Mouse (Mus musculus) Patski (cell line): ENCODE results near the gene B4gat1. TPM values are rescaled to one million over a fixed set of nuclear protein-coding genes. Genes with fewer than 3 reads are reported as not detected.

Source experiments
- ATAC-seq: fragments of 100-300 bp; one replicate; pipeline ENCODE4 v1.8.0; 2021
- CTCF ChIA-PET: fragments of 350-600 bp; sonication (Branson Sonifier 250); formaldehyde crosslinking; loops from one replicate; lab custom pipeline; 2022; ENCODE audit warnings: inconsistent platforms; lab: Charles Lee
- POLR2A ChIA-PET: fragments of 350-600 bp; sonication (Branson Sonifier 250); formaldehyde crosslinking; loops from one replicate; lab custom pipeline; 2022; ENCODE audit warnings: antibody characterized with exemption, inconsistent platforms; lab: Charles Lee
- DNase-seq: peaks from one replicate; pipeline ENCODE4 v3.0.0-alpha.2; 2011; ENCODE audit warnings: low read depth, low spot score
- H3K27me3 ChIP-seq: fragments of 371-371 bp; one replicate; pipeline ENCODE4 v1.5.1; 2021
- CTCF ChIP-seq: fragments of 100-300 bp; IDR thresholded peaks from one replicate; pipeline ENCODE4 v1.5.1; 2021
- in situ Hi-C: fragments of 300-500 bp; cut with MboI; formaldehyde crosslinking; loops from 3 replicates; pipeline ENCODE4 v1.11.1; 2018; ENCODE audit warnings: low pct_unique_long_range_greater_than_20kb, mixed read lengths
- polyA plus RNA-seq: library from polyadenylated mRNA; unstranded; gene quantifications from one replicate; pipeline ENCODE4 v1.2.3, GENCODE M21; 2021

B4gat1 gene
- 82.4 TPM for polyA plus RNA-seq

DNA sequence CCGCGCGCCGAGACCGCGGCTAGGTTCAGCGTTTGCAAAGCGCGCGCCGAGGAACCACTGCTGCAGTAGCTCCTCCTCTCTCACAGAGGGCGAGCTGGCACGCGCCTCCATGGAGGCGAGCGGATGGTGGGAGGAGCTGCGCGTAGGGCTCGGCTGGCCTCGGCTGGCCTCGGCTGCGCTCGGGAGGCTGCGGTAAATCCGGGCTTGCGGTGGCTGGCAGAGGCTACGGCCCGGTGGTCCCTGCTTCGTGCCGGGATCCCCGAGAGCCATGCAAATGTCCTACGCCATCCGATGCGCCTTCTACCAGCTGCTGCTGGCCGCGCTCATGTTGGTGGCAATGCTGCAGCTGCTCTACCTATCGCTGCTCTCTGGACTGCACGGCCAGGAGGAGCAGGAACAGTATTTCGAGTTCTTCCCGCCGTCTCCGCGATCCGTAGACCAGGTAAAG is at the start of gene B4gat1, which contains the start of gene AC124502.3:
Gene B4gat1 (plus strand): TSS at position 118 of the 448 bp plus-strand sequence.
Gene AC124502.3 (plus strand): TSS at position 183 of the 448 bp plus-strand sequence.
- in situ Hi-C loops, result no loop called here
- DNase-seq (no peak), ATAC-seq (peak; percentile 83)
- CTCF ChIA-PET, result interaction anchor here (1.0 to 3.6 kb wide), 7 partner anchors 9 to 50 kb away, joined by 3 to 29 read pairs (median 4); partner anchors contain the start of genes Rin1 and Yif1a
- no peak for TF ChIP-seq CTCF
- POLR2A ChIA-PET, result interaction anchor here (0.6 to 2.4 kb wide), 4 partner anchors 9 to 187 kb away, joined by 3 to 14 read pairs (median 3); no protein-coding TSS in a partner anchor
- no peaks in the 10 kb centered on the region for H3K27me3 ChIP-seq

- CTCF ChIA-PET, result interaction anchor here (1.1 to 2.3 kb wide), 3 partner anchors 12 to 24 kb away, joined by 3 to 9 read pairs (median 4); no protein-coding TSS in a partner anchor
- in situ Hi-C loops, result loop anchor here (10.0 kb wide), 1 partner anchor 234 kb away; the partner anchor contains the start of gene Rbm4b
- no peak for TF ChIP-seq CTCF
- peak; percentile 48 for DNase-seq
- ATAC-seq, result no peak
- POLR2A ChIA-PET, result no interaction called here
- no peaks in the 10 kb centered on the region for H3K27me3 ChIP-seq
Observed at GRCm38 (mm10) chr19:4989013-4989412, 49.6 kb upstream of the B4gat1 start.

DNA sequence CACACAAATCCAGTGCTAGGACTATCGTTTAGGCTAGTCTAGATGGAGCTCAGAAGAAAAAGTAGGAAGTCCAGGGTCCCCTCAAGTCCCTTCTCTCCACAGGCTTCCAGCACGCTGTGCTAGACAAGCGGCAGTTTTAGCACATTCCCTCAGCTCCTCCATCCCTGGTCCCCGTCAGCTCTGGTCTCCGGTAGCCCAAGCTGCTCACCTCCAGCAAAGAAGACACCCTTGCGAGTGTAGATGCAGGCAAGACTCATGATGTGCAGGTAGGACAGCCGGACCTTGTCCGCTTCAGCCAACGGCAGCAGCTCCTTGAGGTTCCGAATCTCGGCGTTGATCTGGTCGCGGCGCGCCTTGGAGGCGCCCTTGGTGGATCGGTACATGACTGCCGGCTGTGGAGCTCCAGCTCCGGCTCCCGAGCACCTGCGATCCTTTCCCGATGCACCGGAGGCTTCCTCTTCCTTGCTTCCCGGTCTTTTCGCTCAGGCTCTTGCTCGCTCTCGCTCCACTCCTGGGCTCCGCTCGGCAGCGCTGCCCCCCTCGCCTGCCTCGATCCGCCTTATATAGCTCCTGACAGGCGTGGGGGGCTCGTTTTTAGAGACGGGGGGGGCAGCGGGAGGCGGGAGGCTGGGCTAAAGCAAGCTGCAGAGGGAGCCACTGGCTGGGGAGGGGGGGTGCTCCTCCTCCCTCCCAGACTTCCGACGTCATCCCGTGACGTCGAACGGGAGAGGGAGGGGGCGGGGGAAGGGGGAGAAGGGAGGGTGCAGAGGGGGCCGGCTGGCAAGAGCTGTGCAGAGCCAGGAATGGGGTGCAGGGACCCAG is 49.0 kb upstream of the B4gat1 start:
- in situ Hi-C loops, result loop anchor here (10.0 kb wide), 1 partner anchor 235 kb away; the partner anchor contains the start of gene Rbm4b
- ChIA-PET CTCF (interaction anchor here (1.1 to 2.3 kb wide), 3 partner anchors 11 to 24 kb away, joined by 3 to 9 read pairs (median 4); no protein-coding TSS in a partner anchor), POLR2A (no interaction called here)
- no peak for ATAC-seq
- TF ChIP-seq CTCF, result no peak
- no peak for DNase-seq
- no peaks in the 10 kb centered on the region for H3K27me3 ChIP-seq

DNA sequence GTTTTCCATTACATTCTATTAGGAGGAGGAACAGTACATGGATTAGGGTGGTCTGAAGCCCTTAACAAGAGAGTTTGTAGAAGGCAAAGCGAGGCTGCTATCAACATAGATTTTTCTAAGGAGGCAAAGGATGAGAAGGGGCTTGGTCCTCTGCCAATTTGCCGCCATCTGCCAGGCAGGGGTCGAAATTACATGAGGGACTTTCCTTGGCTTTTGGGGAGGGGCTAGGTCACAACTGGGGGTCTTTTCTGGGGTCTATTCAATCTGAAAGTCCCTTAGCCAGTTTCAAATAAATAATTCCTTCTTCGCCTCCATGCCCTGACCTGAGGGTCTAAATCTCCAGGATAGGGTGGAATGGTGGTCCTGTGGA is 48.4 kb upstream of the B4gat1 start, which contains the start of gene Npas4:
Gene Npas4 (minus strand): TSS at position 61 of the 370 bp plus-strand sequence.
- no peak for TF ChIP-seq CTCF
- CTCF ChIA-PET, result interaction anchor here (1.2 to 2.3 kb wide), 2 partner anchors 11 to 23 kb away, joined by 4 to 9 read pairs; no protein-coding TSS in a partner anchor
- in situ Hi-C loops, result no loop called here
- H3K27me3 ChIP-seq, result no peaks in the 10 kb centered on the region
- DNase-seq (no peak), ATAC-seq (no peak)
- POLR2A ChIA-PET, result no interaction called here

GRCm38 (mm10) chr19:4990716-4991115 is 47.9 kb upstream of the B4gat1 start:
- ATAC-seq, result no peak
- ChIA-PET CTCF (interaction anchor here (2.3 kb wide), 1 partner anchor 10 kb away, joined by 9 read pairs; no protein-coding TSS in a partner anchor), POLR2A (no interaction called here)
- no peaks in the 10 kb centered on the region for H3K27me3 ChIP-seq
- no peak for TF ChIP-seq CTCF
- no peak for DNase-seq
- in situ Hi-C loops, result no loop called here

- POLR2A ChIA-PET, result interaction anchor here (0.5 to 0.8 kb wide), 3 partner anchors 16 to 20 kb away, joined by 3 to 9 read pairs (median 4); no protein-coding TSS in a partner anchor
- DNase-seq (no peak), ATAC-seq (no peak)
- no peaks in the 10 kb centered on the region for H3K27me3 ChIP-seq
- TF ChIP-seq CTCF, result no peak
- CTCF ChIA-PET, result interaction anchor here (0.9 to 1.5 kb wide), 4 partner anchors 10 to 31 kb away, joined by 3 to 4 read pairs (median 4); no protein-coding TSS in a partner anchor
- in situ Hi-C loops, result no loop called here
Observed at GRCm38 (mm10) chr19:4992371-4992770, 46.3 kb upstream of the B4gat1 start.

DNA sequence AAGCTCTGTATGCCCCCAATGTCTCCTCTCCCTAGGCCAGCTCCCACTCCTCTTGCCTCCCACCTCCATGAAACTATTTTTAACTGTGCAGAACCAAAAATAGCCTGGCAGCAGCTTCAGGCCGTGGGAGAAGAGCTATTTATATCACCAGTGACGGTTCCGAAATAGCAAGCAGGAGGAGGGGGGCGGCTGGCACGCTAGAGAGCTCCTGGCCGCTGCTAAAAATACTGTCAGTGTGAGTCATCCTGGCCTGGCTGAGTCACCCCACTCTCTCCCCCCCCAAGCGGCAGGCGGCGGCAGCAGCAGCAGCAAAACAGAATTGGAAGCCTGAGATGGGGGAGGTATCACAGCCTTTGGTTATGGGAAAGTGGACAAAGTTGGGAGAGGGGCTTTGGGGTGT is 45.7 kb upstream of the B4gat1 start:
- H3K27me3 ChIP-seq, result no peaks in the 10 kb centered on the region
- TF ChIP-seq CTCF, result no peak
- DNase-seq, result peak; percentile 80
- POLR2A ChIA-PET, result interaction anchor here (0.5 to 0.8 kb wide), 3 partner anchors 17 to 20 kb away, joined by 3 to 9 read pairs (median 4); no protein-coding TSS in a partner anchor
- peak; percentile 86 for ATAC-seq
- in situ Hi-C loops, result no loop called here
- CTCF ChIA-PET, result interaction anchor here (0.9 to 1.5 kb wide), 4 partner anchors 11 to 32 kb away, joined by 3 to 4 read pairs (median 4); no protein-coding TSS in a partner anchor

GRCm38 (mm10) chr19:4994043-4994442 is 44.6 kb upstream of the B4gat1 start:
- DNase-seq, result no peak
- no peaks in the 10 kb centered on the region for H3K27me3 ChIP-seq
- no peak for TF ChIP-seq CTCF

DNA sequence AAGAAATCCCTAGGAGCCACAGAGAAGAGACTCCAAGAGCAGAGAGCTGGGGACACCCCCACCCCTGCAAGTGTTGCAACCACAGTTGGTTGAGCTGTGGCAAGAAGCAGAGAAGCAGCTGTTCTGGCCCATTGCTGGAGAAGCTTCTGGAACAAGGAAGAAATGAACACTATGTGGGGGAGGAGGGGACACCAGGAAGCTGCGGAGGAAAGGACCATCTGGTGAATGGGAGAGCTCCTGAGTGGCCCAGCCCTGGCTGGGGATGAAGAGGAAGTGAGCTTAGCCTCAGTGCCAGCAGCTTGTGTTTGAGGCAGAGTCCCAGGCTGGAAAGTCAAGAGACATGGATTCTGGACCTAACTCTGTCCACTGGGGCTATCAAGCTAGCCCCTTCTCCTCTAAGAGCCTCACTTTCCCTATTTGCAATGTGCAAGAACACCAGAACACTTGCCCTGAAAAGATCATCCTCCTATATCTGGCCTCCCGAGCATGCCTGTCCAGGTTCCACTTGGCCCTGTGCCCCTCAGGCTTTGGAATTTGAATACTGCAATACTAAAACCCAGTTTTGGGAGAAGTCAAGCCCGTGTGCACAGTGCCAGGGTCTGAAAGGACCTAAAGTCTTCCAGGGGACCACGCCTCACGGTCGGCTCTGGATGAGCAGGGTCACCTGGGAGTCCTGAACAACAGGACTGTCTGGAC is 39.0 kb upstream of the B4gat1 start:
- ATAC-seq (no peak), DNase-seq (no peak)
- TF ChIP-seq CTCF, result no peak
- ChIA-PET CTCF (interaction anchor here (1.1 to 3.3 kb wide), 3 partner anchors 10 to 19 kb away, joined by 3 to 13 read pairs (median 9); partner anchors contain the start of gene Npas4), POLR2A (interaction anchor here (0.7 kb wide), 1 partner anchor 23 kb away, joined by 8 read pairs; no protein-coding TSS in a partner anchor)
- in situ Hi-C loops, result no loop called here
- no peaks in the 10 kb centered on the region for H3K27me3 ChIP-seq

More at GRCm38 (mm10) chr19:4994043-4994442, 44.6 kb upstream of the B4gat1 start:
- POLR2A ChIA-PET, result no interaction called here
- in situ Hi-C loops, result no loop called here
- ATAC-seq, result no peak
- CTCF ChIA-PET, result interaction anchor here (1.5 kb wide), 1 partner anchor 13 kb away, joined by 4 read pairs; no protein-coding TSS in a partner anchor
